Mouse (Mus musculus) midbrain, embryonic 10.5 days (tissue): Measurements from ENCODE around the gene 4930402H24Rik. TPM values are rescaled to one million over a fixed set of nuclear protein-coding genes. Genes with fewer than 3 reads are reported as not detected.

Experiments used
- DNase-seq: peaks from one replicate; pipeline ENCODE4 v3.0.0-alpha.2; 2017; ENCODE audit warnings: low spot score
- H3K27ac ChIP-seq: fragments of 300-500 bp; sonication (generic); replicated peaks from 2 replicates; pipeline ENCODE4 v1.5.1; 2016; ENCODE audit warnings: mild to moderate bottlenecking
- H3K27me3 ChIP-seq: fragments of 300-500 bp; sonication (generic); 2 replicates; pipeline ENCODE4 v1.6.1; 2016; ENCODE audit warnings: low read depth, mild to moderate bottlenecking; ENCODE audit not compliant: poor library complexity, severe bottlenecking
- H3K36me3 ChIP-seq: fragments of 300-500 bp; sonication (generic); 2 replicates; pipeline ENCODE4 v1.6.1; 2016; ENCODE audit warnings: mild to moderate bottlenecking, moderate library complexity
- H3K4me1 ChIP-seq: fragments of 300-500 bp; sonication (generic); 2 replicates; pipeline ENCODE4 v1.6.1; 2016
- H3K4me3 ChIP-seq: fragments of 300-500 bp; sonication (generic); 2 replicates; pipeline ENCODE4 v1.5.1; 2016; ENCODE audit warnings: mild to moderate bottlenecking, moderate library complexity
- H3K9me3 ChIP-seq: fragments of 300-500 bp; sonication (generic); replicated peaks from 2 replicates; pipeline ENCODE4 v1.6.1; 2016; ENCODE audit warnings: mild to moderate bottlenecking
- WGBS: fragments of 180-500 bp; shearing (Covaris S2); methylation state at CpG from one replicate; pipeline ENCODE4 v1.1.7; 2016; 5-methylcytosine and 5-hydroxymethylcytosine counted together
- polyA plus RNA-seq: library from polyadenylated mRNA; unstranded; fragments of >200 nt; fragmentation: Nextera tagmentation; extraction: Ambion mirVana; gene quantifications from 2 replicates; pipeline ENCODE4 v1.2.1, GENCODE M21; 2016

Gene 4930402H24Rik
- polyA plus RNA-seq, 1 experiment from 2014 or later = 28.3 TPM

- WGBS = 97% methylated on average over 10 of the region's 10 CpGs
- Histone ChIP-seq H3K36me3 (peaks cover 93% of the 10 kb centered on the region), H3K9me3 (no peaks in the 10 kb centered on the region), H3K4me3 (no peak overlapping the region), H3K27me3 (no peaks in the 10 kb centered on the region), H3K4me1 (peaks cover 15% of the 10 kb centered on the region), H3K27ac (no peak overlapping the region)
- no peak for DNase-seq
Measured at GRCm38 (mm10) chr2:130658530-130658929, 247.7 kb downstream of the 4930402H24Rik start.

- H3K36me3 ChIP-seq = peaks cover 100% of the 10 kb centered on the region
- WGBS = 85% methylated on average over 6 of the region's 6 CpGs
- no peak overlapping the region for H3K4me3 ChIP-seq
- no peaks in the 10 kb centered on the region for H3K27me3 ChIP-seq
- DNase-seq = no peak
- H3K4me1 ChIP-seq = peaks cover 5% of the 10 kb centered on the region
- H3K27ac ChIP-seq = no peak overlapping the region
- H3K9me3 ChIP-seq = no peaks in the 10 kb centered on the region
Measured at GRCm38 (mm10) chr2:130657541-130657940, 248.7 kb downstream of the 4930402H24Rik start.

GRCm38 (mm10) chr2:130656536-130656935, 249.7 kb downstream of the 4930402H24Rik start:
- no peaks in the 10 kb centered on the region for H3K4me1 ChIP-seq
- no peak overlapping the region for H3K27ac ChIP-seq
- no peak for DNase-seq
- H3K27me3 ChIP-seq = no peaks in the 10 kb centered on the region
- WGBS = 96% methylated on average over 9 of the region's 9 CpGs
- H3K4me3 ChIP-seq = no peak overlapping the region
- H3K36me3 ChIP-seq = peaks cover 95% of the 10 kb centered on the region
- no peaks in the 10 kb centered on the region for H3K9me3 ChIP-seq

Other genes starting within 250 kb of the 4930402H24Rik start
- gene Ddrgk1, start 241.7 kb downstream of the 4930402H24Rik start, polyA plus RNA-seq = 40.6 and 45.6 TPM in 2 replicates
- 153 and 161 TPM in 2 replicates for gene Itpa, start 238.8 kb downstream of the 4930402H24Rik start, polyA plus RNA-seq
- 0.31 and 0.57 TPM in 2 replicates for gene Slc4a11, start 208.9 kb downstream of the 4930402H24Rik start, polyA plus RNA-seq
- gene Atrn, start 89 bp upstream of the 4930402H24Rik start, polyA plus RNA-seq = 5.7 and 6.6 TPM in 2 replicates
- gene Gfra4, start 136.7 kb upstream of the 4930402H24Rik start, polyA plus RNA-seq = 3.6 and 3.7 TPM in 2 replicates
- 0.84 and 1.1 TPM in 2 replicates for gene Adam33, start 157.4 kb upstream of the 4930402H24Rik start, polyA plus RNA-seq
- gene Siglec1, start 180.4 kb upstream of the 4930402H24Rik start, polyA plus RNA-seq = 0.12 TPM in 2 replicates
- gene Hspa12b, start 220.9 kb upstream of the 4930402H24Rik start, polyA plus RNA-seq = 6.5 and 7.6 TPM in 2 replicates
- gene Gm11037, start 227.1 kb upstream of the 4930402H24Rik start, polyA plus RNA-seq = not detected in 2 replicates